Mouse (Mus musculus) forebrain, embryonic 14.5 days (tissue): ENCODE results near the gene Arid1b. TPM values are rescaled to one million over a fixed set of nuclear protein-coding genes. Genes with fewer than 3 reads are reported as not detected.

ENCODE experiments used
- ATAC-seq: fragments of 200-750 bp; cut with Nextera tagmentation; 2 replicates; pipeline ENCODE4 v1.8.0; 2017; ENCODE audit warnings: mild to moderate bottlenecking, moderate library complexity
- DNase-seq: peaks from one replicate; pipeline ENCODE4 v3.0.0-alpha.2; 2015; ENCODE audit warnings: low spot score
- H3K27ac ChIP-seq: fragments of 300-500 bp; sonication (generic); 2 replicates; pipeline ENCODE4 v1.5.1; 2014; ENCODE audit warnings: low read depth, mild to moderate bottlenecking, control low read depth, low read length, moderate library complexity
- H3K27me3 ChIP-seq: fragments of 300-500 bp; sonication (generic); replicated peaks from 2 replicates; pipeline ENCODE4 v1.6.1; 2014; ENCODE audit warnings: low read length, control low read depth, mixed read lengths; ENCODE audit not compliant: control insufficient read depth, insufficient read depth
- H3K36me3 ChIP-seq: fragments of 300-500 bp; sonication (generic); 2 replicates; pipeline ENCODE4 v1.6.1; 2014; ENCODE audit warnings: low read length, control low read depth; ENCODE audit not compliant: control insufficient read depth, insufficient read depth
- H3K4me1 ChIP-seq: fragments of 300-500 bp; sonication (generic); 2 replicates; pipeline ENCODE4 v1.6.1; 2014; ENCODE audit warnings: antibody characterized with exemption, low read length, control low read depth; ENCODE audit not compliant: control insufficient read depth, insufficient read depth
- H3K4me2 ChIP-seq: fragments of 300-500 bp; sonication (generic); 2 replicates; pipeline ENCODE4 v1.6.1; 2014; ENCODE audit warnings: mild to moderate bottlenecking, control low read depth, low read length
- H3K4me3 ChIP-seq: fragments of 300-500 bp; sonication (generic); 2 replicates; pipeline ENCODE4 v1.5.1; 2014; ENCODE audit warnings: low read depth, low read length, control low read depth
- H3K9ac ChIP-seq: fragments of 300-500 bp; sonication (generic); 2 replicates; pipeline ENCODE4 v1.6.1; 2014; ENCODE audit warnings: mild to moderate bottlenecking, low read length, control low read depth, moderate library complexity
- H3K9me3 ChIP-seq: fragments of 300-500 bp; sonication (generic); replicated peaks from 2 replicates; pipeline ENCODE4 v1.6.1; 2016; ENCODE audit warnings: low read length, control low read depth, mixed read lengths; ENCODE audit not compliant: control insufficient read depth
- WGBS: fragments of 180-500 bp; shearing (Covaris S2); extraction: QIAGEN DNeasy Blood & Tissue Kit; methylation state at CpG from one replicate; pipeline ENCODE4 v1.1.7; 2014; 5-methylcytosine and 5-hydroxymethylcytosine counted together
- polyA plus RNA-seq: library from polyadenylated mRNA; unstranded; fragments of >200 nt; fragmentation: Nextera tagmentation; extraction: Ambion mirVana; gene quantifications from 2 replicates; pipeline ENCODE4 v1.2.1, GENCODE M21; 2014

Arid1b gene
- polyA plus RNA-seq, 1 experiment from 2014 or later: 11.1 TPM

- WGBS: 67% methylated on average over 10 of the region's 10 CpGs
- no peak overlapping the region for H3K4me3 ChIP-seq
- no peak for ATAC-seq
- H3K27ac ChIP-seq: no peak overlapping the region
- DNase-seq: peak; percentile 55
- no peaks in the 10 kb centered on the region for H3K9me3 ChIP-seq
- peaks cover 3% of the 10 kb centered on the region for H3K4me1 ChIP-seq
- no peaks in the 10 kb centered on the region for H3K36me3 ChIP-seq
- no peaks in the 10 kb centered on the region for H3K27me3 ChIP-seq
- H3K4me2 ChIP-seq: no peak overlapping the region
- no peak overlapping the region for H3K9ac ChIP-seq
These were observed 29.8 kb upstream of the Arid1b start for GRCm38 (mm10) chr17:4964192-4964877.

GRCm38 (mm10) chr17:4967201-4967600 lies 26.9 kb upstream of the Arid1b start:
- Histone ChIP-seq H3K4me1 (peaks cover 3% of the 10 kb centered on the region), H3K36me3 (no peaks in the 10 kb centered on the region), H3K9me3 (no peaks in the 10 kb centered on the region), H3K27ac (no peak overlapping the region), H3K9ac (no peak overlapping the region), H3K4me3 (no peak overlapping the region), H3K27me3 (no peaks in the 10 kb centered on the region), H3K4me2 (no peak overlapping the region)
- ATAC-seq: no peak
- DNase-seq: no peak
- 65% methylated on average over 4 of the region's 4 CpGs for WGBS

DNA sequence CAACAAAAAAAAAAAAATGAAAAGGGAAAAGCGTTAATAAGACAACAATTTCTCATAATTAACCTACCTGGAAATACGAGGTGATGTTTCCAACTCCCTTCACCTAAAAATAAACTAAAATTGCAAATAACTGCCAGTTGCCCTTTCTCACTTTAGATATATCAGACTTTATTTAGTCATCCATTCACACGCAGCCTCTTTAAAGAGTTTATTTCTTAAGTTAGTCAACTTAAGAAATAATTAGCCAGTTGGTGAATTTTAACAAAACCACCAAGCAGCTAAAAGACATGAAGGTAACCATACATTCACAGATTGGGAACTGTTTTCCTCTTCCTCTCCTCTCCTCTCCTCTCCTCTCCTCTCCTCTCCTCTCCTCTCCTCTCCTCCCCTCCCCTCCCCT lies 26.1 kb upstream of the Arid1b start:
- Histone ChIP-seq H3K36me3 (no peaks in the 10 kb centered on the region), H3K4me2 (no peak overlapping the region), H3K9ac (no peak overlapping the region), H3K27ac (no peak overlapping the region), H3K9me3 (no peaks in the 10 kb centered on the region), H3K4me1 (peaks cover 3% of the 10 kb centered on the region), H3K27me3 (no peaks in the 10 kb centered on the region), H3K4me3 (no peak overlapping the region)
- WGBS: 95% methylated on average over 3 of the region's 3 CpGs
- no peak for DNase-seq
- ATAC-seq: no peak

DNA sequence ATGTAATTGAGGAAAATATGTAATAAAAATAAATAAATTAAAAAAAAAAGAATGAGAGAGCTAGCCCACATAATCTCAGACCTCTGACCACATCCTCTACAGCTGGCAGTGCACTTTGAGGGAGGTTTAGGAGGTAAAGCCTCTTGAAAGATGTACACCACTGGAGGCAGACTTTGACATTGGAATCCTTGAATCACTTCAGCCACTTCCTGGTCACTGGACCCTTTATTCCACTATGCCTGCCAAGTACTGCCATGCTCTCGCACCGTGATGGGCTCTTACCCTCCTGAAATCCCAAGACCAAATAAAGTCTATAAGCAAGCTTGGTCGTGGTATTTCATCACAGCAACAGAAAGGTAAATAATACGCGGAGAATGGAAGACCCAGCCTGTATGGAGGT lies 25.3 kb upstream of the Arid1b start:
- DNase-seq (no peak), ATAC-seq (no peak)
- Histone ChIP-seq H3K4me3 (no peak overlapping the region), H3K4me2 (no peak overlapping the region), H3K9ac (no peak overlapping the region), H3K27ac (no peak overlapping the region), H3K36me3 (no peaks in the 10 kb centered on the region), H3K4me1 (peaks cover 3% of the 10 kb centered on the region), H3K27me3 (no peaks in the 10 kb centered on the region), H3K9me3 (no peaks in the 10 kb centered on the region)
- WGBS: 96% methylated on average over 5 of the region's 5 CpGs

GRCm38 (mm10) chr17:4972261-4972660 lies 21.9 kb upstream of the Arid1b start:
- ATAC-seq (no peak), DNase-seq (peak; percentile 20)
- no peak overlapping the region for H3K4me3 ChIP-seq
- no peak overlapping the region for H3K27ac ChIP-seq
- no peak overlapping the region for H3K4me2 ChIP-seq
- no peaks in the 10 kb centered on the region for H3K9me3 ChIP-seq
- 43% methylated on average over 6 of the region's 6 CpGs for WGBS
- no peaks in the 10 kb centered on the region for H3K27me3 ChIP-seq
- no peak overlapping the region for H3K9ac ChIP-seq
- H3K4me1 ChIP-seq: no peaks in the 10 kb centered on the region
- H3K36me3 ChIP-seq: no peaks in the 10 kb centered on the region

DNA sequence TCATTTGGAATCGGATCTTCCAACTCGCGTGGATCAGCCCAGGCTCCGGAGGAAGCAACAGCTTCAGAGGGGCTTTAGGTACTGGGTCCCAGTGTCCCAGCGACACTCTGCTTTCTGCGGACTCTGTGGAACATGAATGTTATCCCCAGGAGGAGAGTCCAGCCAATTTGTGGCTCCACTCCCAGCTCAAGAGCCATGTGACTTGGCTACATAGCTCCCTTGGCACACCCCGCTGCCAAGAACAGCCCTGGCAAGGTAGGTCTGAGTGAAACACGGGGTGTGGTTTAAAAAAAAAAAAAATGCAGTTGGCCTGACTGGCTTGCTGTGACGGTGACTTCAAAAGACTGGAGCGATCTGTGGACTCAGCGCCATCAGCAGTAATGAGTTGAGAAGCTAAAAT lies 19.4 kb upstream of the Arid1b start:
- no peak overlapping the region for H3K9ac ChIP-seq
- no peaks in the 10 kb centered on the region for H3K4me1 ChIP-seq
- no peak overlapping the region for H3K4me2 ChIP-seq
- ATAC-seq (peak; percentile 87), DNase-seq (peak; percentile 86)
- H3K27me3 ChIP-seq: no peaks in the 10 kb centered on the region
- no peaks in the 10 kb centered on the region for H3K36me3 ChIP-seq
- WGBS: 66% methylated on average over 11 of the region's 11 CpGs
- H3K27ac ChIP-seq: no peak overlapping the region
- no peaks in the 10 kb centered on the region for H3K9me3 ChIP-seq
- no peak overlapping the region for H3K4me3 ChIP-seq

- Histone ChIP-seq H3K36me3 (no peaks in the 10 kb centered on the region), H3K4me3 (no peak overlapping the region), H3K27me3 (no peaks in the 10 kb centered on the region), H3K9ac (no peak overlapping the region), H3K9me3 (no peaks in the 10 kb centered on the region), H3K4me2 (no peak overlapping the region), H3K27ac (no peak overlapping the region), H3K4me1 (no peaks in the 10 kb centered on the region)
- no peak for DNase-seq
- no peak for ATAC-seq
- WGBS: 93% methylated on average over 7 of the region's 7 CpGs
These were observed 14.0 kb upstream of the Arid1b start for GRCm38 (mm10) chr17:4980151-4980550.

DNA sequence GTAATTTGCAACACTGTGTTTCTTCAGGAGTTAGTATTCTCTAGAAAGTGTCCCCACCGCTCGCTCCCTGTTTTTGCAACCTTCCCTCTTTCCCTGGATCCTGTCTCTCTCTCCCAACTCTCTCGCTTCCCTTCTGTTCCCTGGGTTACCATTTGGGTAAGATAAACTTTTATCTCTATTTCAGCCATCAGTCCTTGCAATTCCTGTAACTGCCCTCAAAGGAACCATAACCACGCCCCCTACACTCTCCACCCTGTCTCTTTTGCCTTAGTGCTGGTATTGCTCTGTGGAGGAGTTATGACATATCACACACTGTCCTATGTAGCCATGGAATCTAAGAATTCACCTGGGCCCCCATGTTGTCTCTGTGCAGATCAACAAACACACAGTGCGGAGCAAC lies 11.3 kb upstream of the Arid1b start:
- H3K4me2 ChIP-seq: no peak overlapping the region
- H3K4me3 ChIP-seq: no peak overlapping the region
- ATAC-seq: no peak
- H3K36me3 ChIP-seq: no peaks in the 10 kb centered on the region
- no peak for DNase-seq
- no peak overlapping the region for H3K9ac ChIP-seq
- 93% methylated on average over 5 of the region's 5 CpGs for WGBS
- H3K4me1 ChIP-seq: no peaks in the 10 kb centered on the region
- no peak overlapping the region for H3K27ac ChIP-seq
- no peaks in the 10 kb centered on the region; the same call in 1 of the 2 replicates for H3K27me3 ChIP-seq
- no peaks in the 10 kb centered on the region for H3K9me3 ChIP-seq

DNA sequence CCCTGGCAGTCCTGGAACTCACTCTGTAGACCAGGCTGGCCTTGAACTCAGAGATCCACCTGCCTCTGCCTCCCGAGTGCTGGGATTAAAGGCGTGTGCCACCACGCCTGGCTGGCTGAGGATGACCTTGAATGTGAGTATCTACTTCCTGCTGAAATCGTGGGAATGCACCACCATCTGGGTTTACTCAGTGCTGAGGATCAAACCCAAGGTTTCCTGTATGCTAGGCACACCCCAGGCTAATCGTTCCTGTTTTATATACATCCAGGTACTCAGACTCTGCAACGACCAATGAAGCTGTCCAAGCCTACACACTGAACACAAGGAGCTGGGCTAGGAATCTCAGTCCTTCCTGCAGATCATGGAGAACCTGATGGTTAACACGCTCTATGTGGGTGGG lies 9.4 kb upstream of the Arid1b start:
- Histone ChIP-seq H3K36me3 (no peaks in the 10 kb centered on the region), H3K27ac (no peak overlapping the region), H3K4me3 (no peak overlapping the region), H3K27me3 (no peaks in the 10 kb centered on the region; the same call in 1 of the 2 replicates), H3K4me1 (no peaks in the 10 kb centered on the region), H3K9me3 (no peaks in the 10 kb centered on the region), H3K4me2 (no peak overlapping the region), H3K9ac (no peak overlapping the region)
- DNase-seq (no peak), ATAC-seq (no peak)
- 88% methylated on average over 7 of the region's 7 CpGs for WGBS
